Mouse (Mus musculus) CH12.LX (cell line): ENCODE measurements around the gene Far2.

Source experiments
- BHLHE40 ChIP-seq: IDR thresholded peaks from 2 replicates; pipeline ENCODE4 v1.6.1; 2011; ENCODE audit warnings: mild to moderate bottlenecking, low read depth, low read length, improper control_type of control experiment
- CTCF ChIP-seq, 2 experiments: IDR thresholded peaks in 1 of 2; conservative IDR thresholded peaks in 1 of 2; 2 replicates each; pipeline ENCODE4 v1.5.1; 2011 to 2012; ENCODE audit warnings: low read depth in 2 of 2, low read length in 2 of 2, improper control_type of control experiment in 1 of 2, inconsistent platforms in 1 of 2, mild to moderate bottlenecking in 1 of 2, moderate library complexity in 1 of 2
- EP300 ChIP-seq: IDR thresholded peaks from 2 replicates; pipeline ENCODE4 v1.6.1; 2011; ENCODE audit warnings: low read length, improper control_type of control experiment
- KAT2A ChIP-seq: IDR thresholded peaks from 2 replicates; pipeline ENCODE4 v1.6.1; 2012; ENCODE audit warnings: low read length, improper control_type of control experiment, inconsistent platforms; ENCODE audit not compliant: insufficient replicate concordance
- NELFE ChIP-seq: IDR thresholded peaks from 2 replicates; pipeline ENCODE4 v1.6.1; 2011; ENCODE audit warnings: low read depth, low read length, improper control_type of control experiment
- POLR2A ChIP-seq: IDR thresholded peaks from 2 replicates; pipeline ENCODE4 v1.6.1; 2011; ENCODE audit warnings: low read depth, mild to moderate bottlenecking, improper control_type of control experiment, low read length
- POLR2AphosphoS2 ChIP-seq: IDR thresholded peaks from 2 replicates; pipeline ENCODE4 v1.6.1; 2011; ENCODE audit warnings: low read depth, low read length, improper control_type of control experiment
- SIN3A ChIP-seq: IDR thresholded peaks from 2 replicates; pipeline ENCODE4 v1.6.1; 2012; ENCODE audit warnings: low read length, improper control_type of control experiment, inconsistent platforms
- UBTF ChIP-seq: IDR thresholded peaks from 2 replicates; pipeline ENCODE4 v1.6.1; 2012; ENCODE audit warnings: low read depth, mild to moderate bottlenecking, inconsistent platforms, low read length, improper control_type of control experiment, moderate library complexity
- USF1 ChIP-seq: IDR thresholded peaks from 2 replicates; pipeline ENCODE4 v1.6.1; 2014; ENCODE audit warnings: low read depth, mild to moderate bottlenecking, inconsistent platforms, low read length, improper control_type of control experiment
- ZC3H11A ChIP-seq: IDR thresholded peaks from 2 replicates; pipeline ENCODE4 v1.6.1; 2012; ENCODE audit warnings: low read depth, mild to moderate bottlenecking, inconsistent platforms, low read length, improper control_type of control experiment

GRCm38 (mm10) chr6:148073599-148073998, 26.5 kb downstream of the Far2 start:
- TF ChIP-seq POLR2A (no peak), UBTF (no peak), CTCF (conservative IDR thresholded peaks at IDR 0.05 in 1 of 2, IDR thresholded peaks at IDR 0.05 in 1 of 2; ENCODE audit: low read depth in 2 of 2, low read length in 2 of 2) (no peak), EP300 (no peak), BHLHE40 (no peak), SIN3A (no peak), ZC3H11A (no peak), KAT2A (no peak), NELFE (no peak), USF1 (no peak), POLR2AphosphoS2 (no peak)
